Mouse (Mus musculus) liver, embryonic 12.5 days (tissue): ENCODE measurements around the gene Chmp6. TPM values are rescaled to one million over a fixed set of nuclear protein-coding genes. Genes with fewer than 3 reads are reported as not detected.
A peak's percentile ranks its signal among the peaks of the same experiment; 100 is the strongest.

Source experiments
- ATAC-seq: fragments of 200-750 bp; cut with Nextera tagmentation; 2 replicates; pipeline ENCODE4 v1.8.0; 2017; ENCODE audit warnings: moderate number of reproducible peaks, mild to moderate bottlenecking, moderate library complexity
- H3K27ac ChIP-seq: fragments of 300-500 bp; sonication (generic); 2 replicates; pipeline ENCODE4 v1.5.1; 2016; ENCODE audit warnings: mild to moderate bottlenecking
- H3K27me3 ChIP-seq: fragments of 300-500 bp; sonication (generic); replicated peaks from 2 replicates; pipeline ENCODE4 v1.6.1; 2016; ENCODE audit warnings: mild to moderate bottlenecking, moderate library complexity
- H3K36me3 ChIP-seq: fragments of 300-500 bp; sonication (generic); 2 replicates; pipeline ENCODE4 v1.6.1; 2016; ENCODE audit warnings: mild to moderate bottlenecking, moderate library complexity
- H3K4me1 ChIP-seq: fragments of 300-500 bp; sonication (generic); 2 replicates; pipeline ENCODE4 v1.6.1; 2016
- H3K4me2 ChIP-seq: fragments of 300-500 bp; sonication (generic); 2 replicates; pipeline ENCODE4 v1.6.1; 2016; ENCODE audit warnings: mild to moderate bottlenecking, moderate library complexity
- H3K4me3 ChIP-seq: fragments of 300-500 bp; sonication (generic); 2 replicates; pipeline ENCODE4 v1.5.1; 2016; ENCODE audit warnings: mild to moderate bottlenecking, moderate library complexity
- H3K9ac ChIP-seq: fragments of 300-500 bp; sonication (generic); 2 replicates; pipeline ENCODE4 v1.6.1; 2016; ENCODE audit warnings: mild to moderate bottlenecking, moderate library complexity
- H3K9me3 ChIP-seq: fragments of 300-500 bp; sonication (generic); replicated peaks from 2 replicates; pipeline ENCODE4 v1.6.1; 2016; ENCODE audit warnings: mild to moderate bottlenecking, moderate library complexity
- WGBS: fragments of 180-500 bp; shearing (Covaris S2); methylation state at CpG from one replicate; pipeline ENCODE4 v1.1.7; 2016; ENCODE audit not compliant: insufficient replicate concordance; 5-methylcytosine and 5-hydroxymethylcytosine counted together
- polyA plus RNA-seq: library from polyadenylated mRNA; unstranded; fragments of >200 nt; fragmentation: Nextera tagmentation; extraction: Ambion mirVana; gene quantifications from 2 replicates; pipeline ENCODE4 v1.2.1, GENCODE M21; 2016

The Chmp6 gene
- polyA plus RNA-seq, 1 experiment from 2014 or later = 48.6 TPM

DNA sequence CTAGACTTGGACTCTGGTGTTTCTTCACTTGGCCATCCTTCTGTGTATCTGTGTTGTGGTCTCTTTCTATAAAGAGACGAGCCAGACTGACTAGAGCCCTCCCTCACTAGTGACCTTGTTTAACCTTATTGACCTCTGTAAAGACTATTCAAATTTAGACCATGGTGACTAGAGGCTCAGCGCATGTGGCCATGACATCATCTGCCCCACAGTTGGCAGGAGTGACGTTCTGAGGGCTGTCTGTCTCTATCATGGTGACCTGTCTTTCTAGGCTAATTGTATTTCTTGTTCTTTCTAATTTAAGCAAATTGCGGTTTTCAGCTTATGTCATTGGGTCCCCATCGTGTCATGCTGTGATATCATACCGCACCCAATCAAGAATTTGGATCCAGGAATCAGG, 38.1 kb downstream of the Chmp6 start:
- 67% methylated on average over 6 of the region's 6 CpGs for WGBS
- H3K4me2 ChIP-seq = no peak overlapping the region

DNA sequence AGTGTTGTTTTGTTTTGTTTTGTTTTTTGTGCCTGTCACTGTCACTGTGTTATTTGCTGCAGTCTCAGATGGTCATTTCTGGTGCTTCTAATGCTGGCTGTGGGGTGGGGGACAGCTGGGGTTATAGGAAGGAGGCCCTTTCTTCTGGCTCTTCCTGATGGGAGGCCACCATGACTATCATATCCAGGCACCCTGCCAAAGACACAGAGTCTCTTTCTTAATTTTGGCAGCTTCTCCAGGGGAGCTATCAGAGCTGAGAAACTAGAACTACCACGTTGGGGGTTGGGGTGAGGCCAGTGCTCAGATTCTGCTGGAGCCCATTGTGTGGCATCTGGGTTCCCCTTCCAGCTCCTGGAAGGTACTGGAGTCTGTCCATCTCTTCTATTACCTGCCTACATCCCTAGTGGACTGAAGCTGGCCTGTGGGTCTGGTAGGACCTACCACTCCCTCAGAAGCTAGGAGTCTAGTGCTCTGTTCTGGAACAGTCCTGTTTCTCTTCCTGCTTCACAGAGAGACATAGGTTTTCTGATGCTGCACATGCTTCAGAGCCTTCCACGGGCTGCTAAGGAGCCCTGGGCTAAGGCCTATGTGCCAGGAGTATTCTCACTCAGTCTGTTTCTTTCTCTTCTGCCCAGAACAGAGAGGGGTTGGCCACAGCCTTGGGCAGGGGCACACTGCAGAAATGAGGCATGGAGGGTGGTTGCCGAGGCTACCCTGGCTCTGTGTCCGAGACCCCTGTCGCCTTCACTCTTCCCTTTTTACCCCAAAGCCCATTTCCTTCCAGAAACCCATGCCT, 39.4 kb downstream of the Chmp6 start:
- H3K27me3 ChIP-seq = no peaks in the 10 kb centered on the region
- H3K9me3 ChIP-seq = no peaks in the 10 kb centered on the region
- WGBS = 48% methylated on average over 5 of the region's 5 CpGs
- no peak for ATAC-seq
- no peak overlapping the region for H3K9ac ChIP-seq
- no peak overlapping the region for H3K4me2 ChIP-seq
- H3K36me3 ChIP-seq = no peaks in the 10 kb centered on the region
- no peak overlapping the region for H3K4me3 ChIP-seq
- peaks cover 60% of the 10 kb centered on the region for H3K4me1 ChIP-seq
- H3K27ac ChIP-seq = no peak overlapping the region

More for the DNA sequence above, 38.1 kb downstream of the Chmp6 start:
- Histone ChIP-seq H3K27ac (no peak overlapping the region), H3K9me3 (no peaks in the 10 kb centered on the region), H3K36me3 (no peaks in the 10 kb centered on the region), H3K27me3 (no peaks in the 10 kb centered on the region), H3K9ac (no peak overlapping the region), H3K4me1 (peaks cover 56% of the 10 kb centered on the region), H3K4me3 (no peak overlapping the region)
- no peak for ATAC-seq

DNA sequence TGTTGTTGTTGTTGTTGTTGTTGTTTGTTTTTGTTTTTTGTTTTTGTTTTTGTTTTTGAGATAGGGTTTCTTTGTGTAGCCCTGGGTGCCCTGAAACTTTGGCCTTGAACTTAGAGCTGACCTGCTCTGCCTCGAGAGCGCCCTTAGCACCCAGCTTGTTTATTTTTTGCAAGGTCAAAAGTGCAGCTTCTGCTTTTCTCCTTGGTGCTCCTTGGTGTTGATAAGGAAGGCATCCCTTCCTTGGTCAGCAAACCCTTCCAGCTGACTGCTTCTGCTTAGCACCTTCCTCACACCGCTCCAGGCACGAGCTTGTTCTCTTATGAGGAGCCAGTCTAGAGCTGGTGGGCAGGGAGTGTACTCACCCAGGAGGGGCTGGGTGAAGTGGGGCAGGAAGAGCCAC, 41.0 kb downstream of the Chmp6 start:
- Histone ChIP-seq H3K9me3 (no peaks in the 10 kb centered on the region), H3K27me3 (no peaks in the 10 kb centered on the region), H3K27ac (no peak overlapping the region), H3K4me1 (peaks cover 49% of the 10 kb centered on the region), H3K4me2 (no peak overlapping the region), H3K9ac (no peak overlapping the region), H3K4me3 (no peak overlapping the region), H3K36me3 (no peaks in the 10 kb centered on the region)
- WGBS = 14% methylated on average over 4 of the region's 4 CpGs
- no peak for ATAC-seq

DNA sequence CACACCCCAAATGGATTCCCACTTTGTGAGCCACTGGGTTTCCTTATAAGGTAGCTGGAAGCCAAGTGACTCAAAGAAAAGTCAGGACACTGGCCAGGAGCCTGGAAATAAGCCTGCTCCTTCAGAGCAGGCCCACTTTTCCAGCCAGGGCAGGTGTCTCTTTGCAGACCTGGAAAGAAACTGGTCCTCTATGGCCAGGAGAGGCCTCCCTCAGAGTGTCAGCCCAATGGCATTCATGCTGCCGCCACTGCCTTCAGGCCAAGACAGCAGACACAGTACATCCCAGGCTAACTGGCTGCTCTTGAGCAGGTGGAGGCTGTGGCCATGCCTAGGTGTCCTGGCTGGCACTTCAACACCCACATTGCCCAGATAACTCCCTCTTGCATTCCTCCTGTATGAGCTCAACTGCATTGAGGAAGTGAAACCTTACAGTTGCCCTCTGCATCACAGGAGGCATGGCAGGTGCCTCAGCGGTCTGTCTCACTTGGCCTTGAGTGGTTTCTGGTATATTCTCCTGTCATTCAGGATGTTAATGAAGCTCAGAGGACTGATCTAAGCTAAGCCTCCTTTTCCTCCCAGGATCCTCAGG, 41.6 kb downstream of the Chmp6 start:
- no peaks in the 10 kb centered on the region for H3K27me3 ChIP-seq
- H3K9me3 ChIP-seq = no peaks in the 10 kb centered on the region
- H3K9ac ChIP-seq = no peak overlapping the region
- no peak overlapping the region for H3K4me3 ChIP-seq
- no peak overlapping the region for H3K4me2 ChIP-seq
- no peak for ATAC-seq
- peaks cover 49% of the 10 kb centered on the region for H3K4me1 ChIP-seq
- 52% methylated on average over 2 of the region's 2 CpGs for WGBS
- peak overlapping the region; percentile 18; the same call in 1 of the 2 replicates for H3K27ac ChIP-seq
- H3K36me3 ChIP-seq = no peaks in the 10 kb centered on the region

DNA sequence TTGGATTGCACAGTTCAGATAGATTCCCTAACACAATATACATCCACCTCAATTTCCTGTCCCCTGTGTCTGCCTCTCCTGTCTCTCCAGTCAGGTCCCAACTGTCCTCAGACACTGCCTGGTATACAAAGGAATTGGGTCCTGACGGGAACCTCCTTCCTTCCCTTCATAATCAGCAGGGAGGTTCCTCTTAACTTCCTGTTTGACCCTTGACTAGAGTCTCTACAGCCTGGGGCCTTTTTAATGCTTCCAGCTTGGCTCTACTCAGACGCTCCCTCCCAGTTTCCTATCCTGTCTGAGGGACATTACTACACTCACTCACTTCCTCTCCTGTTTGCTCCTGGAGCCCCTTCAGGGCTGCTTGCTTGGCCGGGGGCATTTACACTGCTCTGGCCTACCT, 42.2 kb downstream of the Chmp6 start:
- no peak overlapping the region for H3K4me3 ChIP-seq
- WGBS = 25% methylated on average over 3 of the region's 3 CpGs
- H3K9me3 ChIP-seq = no peaks in the 10 kb centered on the region
- ATAC-seq = no peak; the same call in 1 of the 2 replicates
- no peak overlapping the region for H3K4me2 ChIP-seq
- no peak overlapping the region for H3K9ac ChIP-seq
- H3K27me3 ChIP-seq = no peaks in the 10 kb centered on the region
- H3K27ac ChIP-seq = peak overlapping the region; percentile 27; the same call in 1 of the 2 replicates
- peaks cover 49% of the 10 kb centered on the region for H3K4me1 ChIP-seq
- H3K36me3 ChIP-seq = no peaks in the 10 kb centered on the region

DNA sequence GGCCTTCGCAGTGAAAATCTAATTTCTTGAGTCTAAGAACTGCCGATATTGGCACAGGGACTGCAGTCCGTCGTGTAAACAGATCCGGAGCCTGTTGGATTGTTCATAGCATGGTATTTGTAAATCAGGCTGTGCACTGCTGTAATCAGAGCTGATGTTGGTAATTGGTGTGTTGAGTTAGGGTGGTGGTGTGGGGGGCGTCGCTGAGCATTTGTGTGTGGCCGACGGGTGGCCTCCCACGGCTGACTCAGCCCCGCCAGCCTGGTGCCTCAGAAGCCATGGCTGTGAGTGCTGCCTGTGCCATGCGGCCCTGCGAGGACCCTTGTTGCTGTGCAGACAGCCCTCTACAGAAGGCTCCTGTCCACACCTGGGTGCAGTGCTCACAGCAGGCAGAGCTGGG, 43.3 kb downstream of the Chmp6 start:
- 0 out of 2 replicates have a peak, but pooled peaks cover 3% of the 10 kb centered on the region for H3K36me3 ChIP-seq
- H3K9me3 ChIP-seq = no peaks in the 10 kb centered on the region
- ATAC-seq = no peak
- H3K27me3 ChIP-seq = no peaks in the 10 kb centered on the region
- no peak overlapping the region for H3K4me2 ChIP-seq
- no peak overlapping the region for H3K4me3 ChIP-seq
- WGBS = 88% methylated on average over 13 of the region's 13 CpGs
- H3K9ac ChIP-seq = no peak overlapping the region
- H3K4me1 ChIP-seq = peaks cover 48% of the 10 kb centered on the region
- H3K27ac ChIP-seq = no peak overlapping the region

DNA sequence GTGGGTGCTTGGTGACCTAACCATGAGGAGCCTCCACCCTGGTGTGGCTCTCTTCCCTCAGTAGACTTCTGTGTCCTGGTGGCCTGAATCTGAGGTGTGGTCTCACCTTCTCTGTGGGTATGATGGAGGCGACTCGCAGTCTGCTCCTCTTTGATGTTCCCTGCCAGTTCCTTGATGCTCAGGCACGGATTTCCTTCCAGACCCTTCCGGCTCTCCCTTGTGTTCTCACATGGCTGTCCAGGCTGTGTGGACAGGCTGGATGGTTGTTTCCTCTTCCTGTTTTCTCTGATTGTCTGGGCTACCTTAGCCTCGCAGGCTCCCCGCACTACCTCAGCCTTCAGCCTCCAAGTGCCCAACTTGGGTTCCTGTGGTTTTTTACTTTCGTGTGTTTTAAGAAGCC, 45.6 kb downstream of the Chmp6 start:
- Histone ChIP-seq H3K27me3 (no peaks in the 10 kb centered on the region), H3K4me1 (peaks cover 29% of the 10 kb centered on the region), H3K4me2 (no peak overlapping the region), H3K9ac (no peak overlapping the region), H3K27ac (no peak overlapping the region), H3K9me3 (no peaks in the 10 kb centered on the region), H3K4me3 (no peak overlapping the region), H3K36me3 (0 out of 2 replicates have a peak, but pooled peaks cover 3% of the 10 kb centered on the region)
- no peak for ATAC-seq
- 49% methylated on average over 7 of the region's 7 CpGs for WGBS

DNA sequence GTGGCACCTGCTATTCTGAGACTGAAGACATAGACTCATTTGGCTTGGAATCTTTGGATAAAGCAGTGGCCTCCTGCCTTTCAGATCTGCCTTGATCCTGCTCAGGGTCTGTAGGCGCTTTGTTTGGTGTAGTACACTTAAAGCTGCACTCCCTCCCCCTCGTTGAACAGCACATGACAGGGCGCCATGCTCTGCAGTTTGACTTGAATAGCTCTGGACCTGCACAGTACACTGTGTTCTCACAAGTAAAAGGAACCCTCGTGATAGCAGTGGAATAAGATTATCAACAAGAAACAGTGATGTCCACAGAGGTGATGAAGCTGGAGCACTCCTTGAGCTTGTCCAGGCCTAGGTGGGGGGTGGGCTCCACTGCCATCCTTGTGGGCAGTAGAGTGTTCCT, 46.5 kb downstream of the Chmp6 start:
- ATAC-seq = no peak
- peaks cover 21% of the 10 kb centered on the region for H3K4me1 ChIP-seq
- H3K36me3 ChIP-seq = 0 out of 2 replicates have a peak, but pooled peaks cover 3% of the 10 kb centered on the region
- no peak overlapping the region for H3K27ac ChIP-seq
- no peak overlapping the region for H3K9ac ChIP-seq
- no peak overlapping the region for H3K4me2 ChIP-seq
- H3K4me3 ChIP-seq = no peak overlapping the region
- H3K9me3 ChIP-seq = no peaks in the 10 kb centered on the region
- H3K27me3 ChIP-seq = no peaks in the 10 kb centered on the region
- WGBS = 51% methylated on average over 4 of the region's 4 CpGs

DNA sequence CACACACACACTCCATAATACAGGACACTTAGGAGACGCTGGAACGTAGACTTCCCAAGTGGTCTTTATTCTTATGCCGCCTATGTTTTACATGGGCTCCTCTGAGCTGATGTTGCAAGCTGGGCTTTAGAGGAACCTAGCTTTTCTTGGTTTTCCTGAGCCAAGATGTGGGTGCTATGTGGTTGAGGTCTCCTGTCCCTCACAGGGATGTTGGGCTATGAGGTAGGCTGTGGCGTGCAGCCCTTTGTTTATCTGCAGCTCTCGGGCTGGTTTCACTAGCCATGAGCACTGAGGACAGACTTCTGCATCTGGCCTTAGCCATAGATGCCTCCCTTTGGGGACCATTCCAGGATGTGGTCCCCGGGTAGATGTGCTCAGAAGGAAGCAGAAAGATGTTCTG, 47.4 kb downstream of the Chmp6 start:
- Histone ChIP-seq H3K4me1 (peaks cover 11% of the 10 kb centered on the region), H3K4me3 (no peak overlapping the region), H3K9me3 (no peaks in the 10 kb centered on the region), H3K36me3 (peaks cover 7% of the 10 kb centered on the region; the same call in 1 of the 2 replicates), H3K9ac (no peak overlapping the region), H3K27me3 (no peaks in the 10 kb centered on the region), H3K27ac (no peak overlapping the region), H3K4me2 (no peak overlapping the region)
- 60% methylated on average over 6 of the region's 6 CpGs for WGBS
- ATAC-seq = no peak

DNA sequence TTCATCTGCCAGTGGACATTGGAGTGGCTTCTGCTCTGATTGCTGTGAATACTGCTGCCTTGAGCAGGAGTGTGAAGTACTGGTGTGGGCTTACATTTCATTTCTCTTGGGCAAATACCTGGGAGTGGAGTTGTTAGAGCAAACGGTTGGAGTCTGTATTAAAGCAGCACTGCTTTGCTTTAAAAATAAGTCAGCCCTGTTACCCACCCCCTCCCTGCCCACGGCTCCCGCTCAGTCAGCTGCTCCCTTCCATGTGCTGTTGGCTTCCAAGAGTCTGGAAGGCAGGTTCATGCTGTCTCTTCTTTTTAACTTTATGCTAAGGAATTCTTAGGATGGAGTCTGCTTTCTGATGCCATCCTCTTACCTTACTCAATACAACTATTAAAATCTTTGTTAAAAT, 48.3 kb downstream of the Chmp6 start:
- no peak overlapping the region for H3K9ac ChIP-seq
- no peaks in the 10 kb centered on the region for H3K9me3 ChIP-seq
- no peak overlapping the region for H3K4me3 ChIP-seq
- H3K36me3 ChIP-seq = peaks cover 7% of the 10 kb centered on the region; the same call in 1 of the 2 replicates
- WGBS = 57% methylated on average over 3 of the region's 3 CpGs
- no peak for ATAC-seq
- H3K4me1 ChIP-seq = peaks cover 3% of the 10 kb centered on the region; the same call in 1 of the 2 replicates
- H3K27me3 ChIP-seq = no peaks in the 10 kb centered on the region
- H3K27ac ChIP-seq = no peak overlapping the region
- no peak overlapping the region for H3K4me2 ChIP-seq

DNA sequence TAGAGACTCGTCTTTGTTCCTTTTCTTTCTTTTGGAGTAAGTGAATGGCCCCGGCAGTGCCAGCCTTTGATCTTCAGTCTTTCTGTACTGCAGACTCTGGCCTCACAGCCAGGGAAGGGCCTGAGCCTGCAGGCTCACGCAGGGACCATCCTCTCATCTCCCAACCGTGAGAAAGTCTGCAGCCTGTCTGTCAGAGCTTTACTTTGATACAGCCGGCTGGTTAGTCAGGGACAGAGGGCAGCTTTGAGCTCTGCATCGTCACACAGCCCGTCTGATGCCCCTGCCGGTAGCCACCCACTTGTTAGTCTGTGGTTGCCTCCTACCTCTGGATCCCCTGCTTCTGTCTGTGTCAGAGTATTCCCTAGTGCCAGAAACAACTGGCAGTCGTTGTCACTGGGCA, 51.8 kb downstream of the Chmp6 start:
- no peak overlapping the region for H3K4me3 ChIP-seq
- H3K4me2 ChIP-seq = no peak overlapping the region
- no peaks in the 10 kb centered on the region for H3K27me3 ChIP-seq
- H3K36me3 ChIP-seq = peaks cover 7% of the 10 kb centered on the region; the same call in 1 of the 2 replicates
- H3K9ac ChIP-seq = no peak overlapping the region
- ATAC-seq = no peak
- 57% methylated on average over 9 of the region's 9 CpGs for WGBS
- H3K27ac ChIP-seq = no peak overlapping the region
- no peaks in the 10 kb centered on the region for H3K9me3 ChIP-seq
- H3K4me1 ChIP-seq = no peaks in the 10 kb centered on the region

DNA sequence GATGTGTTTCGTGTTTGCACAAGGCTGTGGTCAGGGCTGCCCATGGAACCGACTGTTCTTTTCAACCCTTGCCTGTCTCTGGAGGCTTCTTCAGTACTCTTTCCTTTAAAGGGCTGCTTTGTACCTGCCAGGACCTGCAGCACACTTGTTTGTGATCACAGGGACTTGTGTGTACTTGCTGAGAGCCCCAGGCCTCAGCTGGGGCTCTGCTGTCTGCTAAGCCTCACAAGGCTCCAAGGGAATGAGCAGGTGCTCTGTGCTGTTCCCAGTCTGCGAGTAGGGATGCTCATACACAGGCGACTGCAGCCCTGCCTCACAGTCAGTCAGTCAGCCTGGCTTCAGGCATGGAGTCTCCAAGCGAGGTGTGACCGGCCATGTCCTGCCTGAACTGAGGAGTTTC, 53.1 kb downstream of the Chmp6 start:
- ATAC-seq = no peak
- 67% methylated on average over 6 of the region's 6 CpGs for WGBS
- H3K9me3 ChIP-seq = no peaks in the 10 kb centered on the region
- no peaks in the 10 kb centered on the region for H3K27me3 ChIP-seq
- no peak overlapping the region for H3K9ac ChIP-seq
- H3K27ac ChIP-seq = no peak overlapping the region
- no peaks in the 10 kb centered on the region for H3K4me1 ChIP-seq
- no peak overlapping the region for H3K4me3 ChIP-seq
- peaks cover 6% of the 10 kb centered on the region; the same call in 1 of the 2 replicates for H3K36me3 ChIP-seq
- H3K4me2 ChIP-seq = no peak overlapping the region
